Mouse (Mus musculus) midbrain, embryonic 15.5 days (tissue): ENCODE results near the gene Aurka. TPM values are rescaled to one million over a fixed set of nuclear protein-coding genes. Genes with fewer than 3 reads are reported as not detected.

Experiments
- ATAC-seq: fragments of 200-750 bp; cut with Nextera tagmentation; replicated peaks from 2 replicates; pipeline ENCODE4 v1.8.0; 2017; ENCODE audit warnings: moderate TSS enrichment
- H3K27ac ChIP-seq: fragments of 300-500 bp; sonication (generic); 2 replicates; pipeline ENCODE4 v1.5.1; 2015; ENCODE audit warnings: mild to moderate bottlenecking, inconsistent platforms
- H3K27me3 ChIP-seq: fragments of 300-500 bp; sonication (generic); replicated peaks from 2 replicates; pipeline ENCODE4 v1.6.1; 2015; ENCODE audit warnings: inconsistent platforms
- H3K36me3 ChIP-seq: fragments of 300-500 bp; sonication (generic); replicated peaks from 2 replicates; pipeline ENCODE4 v1.6.1; 2015; ENCODE audit warnings: inconsistent platforms
- H3K4me1 ChIP-seq: fragments of 300-500 bp; sonication (generic); 2 replicates; pipeline ENCODE4 v1.6.1; 2015; ENCODE audit warnings: inconsistent platforms
- H3K4me2 ChIP-seq: fragments of 300-500 bp; sonication (generic); 2 replicates; pipeline ENCODE4 v1.6.1; 2015; ENCODE audit warnings: inconsistent platforms, mild to moderate bottlenecking, moderate library complexity
- H3K4me3 ChIP-seq: fragments of 300-500 bp; sonication (generic); 2 replicates; pipeline ENCODE4 v1.5.1; 2015; ENCODE audit warnings: mild to moderate bottlenecking, inconsistent platforms
- H3K9ac ChIP-seq: fragments of 300-500 bp; sonication (generic); 2 replicates; pipeline ENCODE4 v1.6.1; 2015; ENCODE audit warnings: mild to moderate bottlenecking, inconsistent platforms
- H3K9me3 ChIP-seq: fragments of 300-500 bp; sonication (generic); 2 replicates; pipeline ENCODE4 v1.6.1; 2016; ENCODE audit warnings: inconsistent platforms
- WGBS: fragments of 180-500 bp; shearing (Covaris S2); methylation state at CpG from one replicate; pipeline ENCODE4 v1.1.7; 2015; ENCODE audit warnings: mixed read lengths; 5-methylcytosine and 5-hydroxymethylcytosine counted together
- polyA plus RNA-seq: library from polyadenylated mRNA; unstranded; fragments of >200 nt; fragmentation: Nextera tagmentation; extraction: Ambion mirVana; gene quantifications from 2 replicates; pipeline ENCODE4 v1.2.1, GENCODE M21; 2015

Aurka gene
- polyA plus RNA-seq, 1 experiment from 2014 or later: 15.4 TPM

DNA sequence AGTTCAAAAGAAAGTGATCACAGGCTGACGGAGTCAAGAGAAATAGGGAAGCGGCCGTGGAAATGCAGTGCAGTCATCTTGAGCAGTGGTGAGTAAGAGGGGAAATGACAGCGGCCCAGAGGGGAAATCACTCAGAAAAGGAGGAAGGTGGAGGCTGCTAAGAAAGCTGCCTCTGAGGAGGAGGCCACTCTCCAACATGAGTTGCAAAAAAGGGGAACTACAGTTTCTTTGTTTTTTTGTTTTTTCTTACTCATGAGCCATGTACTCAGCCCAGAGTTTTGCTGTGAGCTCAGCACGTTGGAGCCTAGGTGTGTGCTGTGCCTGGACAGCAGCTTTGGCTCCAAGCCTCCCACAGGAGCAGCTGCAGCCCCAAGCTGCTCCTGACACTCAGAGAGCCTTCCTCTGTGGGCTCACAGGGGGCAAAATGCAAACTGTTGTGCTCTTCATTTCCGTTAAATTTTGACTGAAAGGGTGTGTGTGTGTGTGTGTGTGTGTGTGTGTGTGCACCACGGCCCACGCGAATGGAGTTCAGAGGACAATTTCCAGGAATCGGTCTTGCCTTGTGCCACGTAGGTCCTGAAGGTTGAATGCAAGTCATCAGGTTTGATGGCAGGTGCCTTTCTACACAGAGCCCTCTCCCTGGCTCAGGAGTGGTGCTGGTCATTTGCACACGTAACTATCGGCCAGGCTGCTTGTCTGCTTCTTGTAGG is 30.9 kb upstream of the Aurka start:
- no peak overlapping the region for H3K4me2 ChIP-seq
- H3K27me3 ChIP-seq: no peaks in the 10 kb centered on the region
- 72% methylated on average over 13 of the region's 13 CpGs for WGBS
- H3K9ac ChIP-seq: no peak overlapping the region
- H3K36me3 ChIP-seq: no peaks in the 10 kb centered on the region
- no peak overlapping the region for H3K27ac ChIP-seq
- no peak for ATAC-seq
- no peak overlapping the region for H3K4me3 ChIP-seq
- H3K4me1 ChIP-seq: no peaks in the 10 kb centered on the region
- no peaks in the 10 kb centered on the region for H3K9me3 ChIP-seq

GRCm38 (mm10) chr2:172399901-172400300 is 29.6 kb upstream of the Aurka start:
- no peak for ATAC-seq
- WGBS: 39% methylated on average over 9 of the region's 9 CpGs

GRCm38 (mm10) chr2:172395961-172396360 is 25.6 kb upstream of the Aurka start:
- no peaks in the 10 kb centered on the region for H3K9me3 ChIP-seq
- H3K27me3 ChIP-seq: no peaks in the 10 kb centered on the region
- H3K9ac ChIP-seq: no peak overlapping the region
- no peak overlapping the region for H3K27ac ChIP-seq
- H3K4me2 ChIP-seq: no peak overlapping the region
- no peaks in the 10 kb centered on the region for H3K4me1 ChIP-seq
- 46% methylated on average over 9 of the region's 9 CpGs for WGBS
- no peak overlapping the region for H3K4me3 ChIP-seq
- H3K36me3 ChIP-seq: no peaks in the 10 kb centered on the region
- ATAC-seq: no peak

More at GRCm38 (mm10) chr2:172399901-172400300, 29.6 kb upstream of the Aurka start:
- H3K9me3 ChIP-seq: no peaks in the 10 kb centered on the region
- H3K4me1 ChIP-seq: no peaks in the 10 kb centered on the region
- no peak overlapping the region for H3K4me3 ChIP-seq
- H3K27me3 ChIP-seq: no peaks in the 10 kb centered on the region
- H3K36me3 ChIP-seq: no peaks in the 10 kb centered on the region
- H3K4me2 ChIP-seq: no peak overlapping the region
- H3K9ac ChIP-seq: no peak overlapping the region
- no peak overlapping the region for H3K27ac ChIP-seq

- Histone ChIP-seq H3K4me1 (no peaks in the 10 kb centered on the region), H3K36me3 (no peaks in the 10 kb centered on the region), H3K4me3 (no peak overlapping the region), H3K4me2 (no peak overlapping the region), H3K9me3 (no peaks in the 10 kb centered on the region), H3K27me3 (no peaks in the 10 kb centered on the region), H3K27ac (no peak overlapping the region), H3K9ac (no peak overlapping the region)
- WGBS: 71% methylated on average over 4 of the region's 4 CpGs
- ATAC-seq: no peak
Measured at GRCm38 (mm10) chr2:172394671-172395070, 24.3 kb upstream of the Aurka start.

DNA sequence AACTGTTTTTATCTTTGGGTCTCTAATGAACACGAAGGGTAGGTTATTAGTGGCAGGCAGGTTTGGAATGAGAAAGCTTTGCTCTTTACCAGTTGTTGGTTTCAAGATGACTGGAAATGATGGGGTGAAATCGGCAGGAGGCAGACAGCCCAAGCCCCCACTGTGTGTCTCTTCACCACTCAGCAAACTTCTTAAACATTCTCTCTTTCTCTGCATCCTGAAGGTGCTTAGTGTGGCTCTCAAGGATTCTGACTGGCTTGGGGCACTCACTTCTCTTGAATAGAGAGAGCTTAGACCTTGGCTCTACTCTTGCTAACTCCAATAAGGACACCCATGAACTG is 23.7 kb upstream of the Aurka start:
- no peaks in the 10 kb centered on the region for H3K36me3 ChIP-seq
- 83% methylated on average over 2 of the region's 2 CpGs for WGBS
- H3K4me1 ChIP-seq: no peaks in the 10 kb centered on the region
- H3K9ac ChIP-seq: no peak overlapping the region
- H3K4me2 ChIP-seq: no peak overlapping the region
- no peak for ATAC-seq
- no peaks in the 10 kb centered on the region for H3K27me3 ChIP-seq
- no peak overlapping the region for H3K4me3 ChIP-seq
- H3K9me3 ChIP-seq: no peaks in the 10 kb centered on the region
- H3K27ac ChIP-seq: no peak overlapping the region

GRCm38 (mm10) chr2:172393391-172394051 is 23.2 kb upstream of the Aurka start, which contains the start of gene Cass4:
Gene Cass4 (plus strand): TSS chr2:172393794.
- 44% methylated on average over 13 of the region's 13 CpGs for WGBS
- H3K4me3 ChIP-seq: no peak within 1 kb of the TSS
- ATAC-seq: no peak
- H3K27ac ChIP-seq: no peak within 1 kb of the TSS
- H3K9ac ChIP-seq: no peak within 1 kb of the TSS
- no peaks in the 10 kb centered on the region for H3K36me3 ChIP-seq
- no peaks in the 10 kb centered on the region for H3K4me1 ChIP-seq
- no peaks in the 10 kb centered on the region for H3K9me3 ChIP-seq
- H3K27me3 ChIP-seq: no peaks in the 10 kb centered on the region
- H3K4me2 ChIP-seq: no peak within 1 kb of the TSS

DNA sequence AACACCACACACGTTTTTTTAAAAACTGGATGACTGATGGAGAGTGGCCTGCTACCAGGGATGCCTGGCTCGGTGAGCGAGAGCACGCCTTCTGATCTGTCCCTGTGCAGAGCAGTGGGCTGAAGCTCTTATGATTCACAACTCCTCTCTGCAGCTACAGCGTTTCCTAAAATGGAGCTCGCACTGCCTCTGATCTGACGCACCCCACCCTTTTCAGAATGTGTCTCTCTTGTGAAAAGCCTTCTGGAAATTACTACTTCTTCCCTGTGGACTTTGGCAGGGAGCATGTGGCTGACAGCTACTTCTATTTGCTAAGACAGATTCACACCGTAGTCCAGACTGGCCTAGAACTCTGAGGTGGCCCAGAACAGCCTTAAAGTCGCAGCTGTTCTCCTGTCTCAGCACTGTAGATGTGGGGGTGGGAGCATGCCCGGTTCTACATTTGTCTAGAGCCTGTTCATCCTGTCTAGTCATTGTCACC is 21.7 kb upstream of the Aurka start:
- Histone ChIP-seq H3K9ac (no peak overlapping the region), H3K36me3 (no peaks in the 10 kb centered on the region), H3K4me2 (no peak overlapping the region), H3K27ac (no peak overlapping the region), H3K4me1 (no peaks in the 10 kb centered on the region), H3K4me3 (no peak overlapping the region), H3K27me3 (no peaks in the 10 kb centered on the region), H3K9me3 (no peaks in the 10 kb centered on the region)
- WGBS: 84% methylated on average over 10 of the region's 10 CpGs
- no peak for ATAC-seq

- Histone ChIP-seq H3K4me2 (no peak overlapping the region), H3K4me1 (no peaks in the 10 kb centered on the region), H3K27ac (no peak overlapping the region), H3K9ac (no peak overlapping the region), H3K9me3 (no peaks in the 10 kb centered on the region), H3K27me3 (no peaks in the 10 kb centered on the region), H3K36me3 (no peaks in the 10 kb centered on the region), H3K4me3 (no peak overlapping the region)
- no peak for ATAC-seq
- WGBS: 59% methylated on average over 6 of the region's 6 CpGs
Measured at GRCm38 (mm10) chr2:172390341-172390740, 20.0 kb upstream of the Aurka start.

DNA sequence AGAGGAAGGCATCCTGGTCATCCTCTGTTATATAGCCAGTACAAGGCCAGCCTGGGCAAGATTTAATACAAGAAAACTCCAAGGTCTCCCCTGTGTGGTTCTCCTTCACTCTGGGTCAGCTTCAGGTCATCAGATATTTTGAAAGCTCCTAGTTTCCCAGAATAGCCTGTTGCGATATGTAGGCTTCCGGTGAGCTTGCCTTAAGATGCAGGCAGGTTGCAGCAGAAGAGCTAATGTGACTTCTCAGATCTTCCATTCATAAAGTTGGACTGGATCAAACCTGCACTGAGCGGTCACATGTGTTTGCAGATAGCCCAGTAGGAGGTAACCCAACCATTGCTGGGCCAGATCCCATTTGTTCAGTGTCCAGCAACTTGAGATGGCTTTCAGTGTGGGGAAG is 14.4 kb upstream of the Aurka start:
- Histone ChIP-seq H3K9me3 (no peaks in the 10 kb centered on the region), H3K36me3 (peaks cover 23% of the 10 kb centered on the region), H3K27ac (no peak overlapping the region), H3K4me2 (no peak overlapping the region), H3K9ac (no peak overlapping the region), H3K4me1 (no peaks in the 10 kb centered on the region), H3K27me3 (no peaks in the 10 kb centered on the region), H3K4me3 (no peak overlapping the region)
- WGBS: 91% methylated on average over 3 of the region's 3 CpGs
- ATAC-seq: no peak

GRCm38 (mm10) chr2:172381898-172382297 is 11.6 kb upstream of the Aurka start:
- Histone ChIP-seq H3K4me3 (no peak overlapping the region), H3K9me3 (no peaks in the 10 kb centered on the region), H3K36me3 (peaks cover 45% of the 10 kb centered on the region), H3K9ac (no peak overlapping the region), H3K27me3 (no peaks in the 10 kb centered on the region), H3K4me1 (no peaks in the 10 kb centered on the region), H3K27ac (no peak overlapping the region), H3K4me2 (no peak overlapping the region)
- WGBS: 90% methylated on average over 12 of the region's 12 CpGs
- no peak for ATAC-seq

- H3K9ac ChIP-seq: no peak overlapping the region
- no peak overlapping the region for H3K4me2 ChIP-seq
- no peak overlapping the region for H3K4me3 ChIP-seq
- WGBS: 95% methylated on average over 11 of the region's 11 CpGs
- no peaks in the 10 kb centered on the region for H3K27me3 ChIP-seq
- peaks cover 50% of the 10 kb centered on the region for H3K36me3 ChIP-seq
- H3K4me1 ChIP-seq: no peaks in the 10 kb centered on the region
- ATAC-seq: no peak
- no peak overlapping the region for H3K27ac ChIP-seq
- no peaks in the 10 kb centered on the region for H3K9me3 ChIP-seq
Measured at GRCm38 (mm10) chr2:172381341-172381740, 11.0 kb upstream of the Aurka start.

DNA sequence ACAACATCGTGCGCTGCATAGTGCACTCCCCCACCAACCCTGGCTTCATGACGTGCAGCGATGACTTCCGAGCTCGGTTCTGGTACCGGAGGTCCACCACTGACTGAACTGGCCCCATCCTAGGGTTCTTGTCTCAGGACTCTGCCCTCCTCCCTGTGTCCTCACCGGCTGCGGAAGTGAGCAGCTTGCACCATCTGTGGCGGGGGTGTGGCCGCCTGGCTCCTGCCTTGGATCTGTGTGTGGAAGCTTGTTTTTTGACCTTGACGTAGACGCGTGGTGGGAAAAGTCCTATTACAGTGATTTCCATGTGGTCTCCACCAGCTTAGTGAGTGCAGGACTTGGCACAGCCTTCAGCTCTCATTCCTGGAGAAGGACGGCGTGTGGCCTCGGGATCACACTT is 10.2 kb upstream of the Aurka start:
- no peak overlapping the region for H3K27ac ChIP-seq
- ATAC-seq: no peak
- no peaks in the 10 kb centered on the region for H3K27me3 ChIP-seq
- H3K4me2 ChIP-seq: no peak overlapping the region
- H3K36me3 ChIP-seq: peaks cover 58% of the 10 kb centered on the region
- no peak overlapping the region for H3K4me3 ChIP-seq
- 96% methylated on average over 17 of the region's 17 CpGs for WGBS
- H3K9ac ChIP-seq: no peak overlapping the region
- H3K4me1 ChIP-seq: no peaks in the 10 kb centered on the region
- H3K9me3 ChIP-seq: no peaks in the 10 kb centered on the region

DNA sequence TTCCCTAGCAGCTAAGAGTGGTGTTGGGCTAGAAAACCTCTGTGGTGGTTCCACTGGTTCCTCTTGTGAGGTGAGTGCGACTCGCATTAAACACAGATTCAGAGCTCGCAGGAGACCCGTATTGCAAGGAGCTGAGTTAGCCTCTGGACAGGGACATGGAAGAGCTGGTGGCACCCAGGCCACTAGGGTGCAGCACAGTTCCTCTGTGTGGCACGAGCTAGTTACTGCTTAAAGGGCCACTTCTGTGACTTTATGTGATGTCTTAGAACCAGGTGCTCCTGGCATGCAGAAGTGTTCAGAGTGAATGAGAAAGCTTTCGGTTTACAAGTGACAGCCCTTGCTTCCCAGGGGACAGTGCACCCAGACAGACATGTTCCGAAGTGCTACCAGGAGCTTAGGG is 8.0 kb upstream of the Aurka start:
- Histone ChIP-seq H3K9me3 (no peaks in the 10 kb centered on the region), H3K36me3 (peaks cover 74% of the 10 kb centered on the region), H3K27ac (no peak overlapping the region), H3K4me3 (no peak overlapping the region), H3K4me2 (no peak overlapping the region), H3K4me1 (no peaks in the 10 kb centered on the region), H3K27me3 (no peaks in the 10 kb centered on the region), H3K9ac (no peak overlapping the region)
- 73% methylated on average over 7 of the region's 7 CpGs for WGBS
- ATAC-seq: no peak
